Mouse (Mus musculus) MEL (cell line): Measurements from ENCODE around the gene 1600002K03Rik.
A peak's percentile ranks its signal among the peaks of the same experiment; 100 is the strongest.

ENCODE experiments used
- CHD1 ChIP-seq: IDR thresholded peaks from 2 replicates; pipeline ENCODE4 v1.6.1; 2012; ENCODE audit warnings: low read depth, mild to moderate bottlenecking, inconsistent platforms, low read length, improper control_type of control experiment
- CTCF ChIP-seq, 3 experiments: IDR thresholded peaks in 2 of 3; conservative IDR thresholded peaks in 1 of 3; 2 replicates each; pipeline ENCODE4 v1.5.1; 2011 to 2012; ENCODE audit warnings: low read length in 3 of 3, low read depth in 2 of 3, mild to moderate bottlenecking in 2 of 3, improper control_type of control experiment in 1 of 3, inconsistent platforms in 1 of 3, mixed read lengths in 1 of 3, moderate library complexity in 1 of 3; ENCODE audit not compliant: control insufficient read depth in 1 of 3, insufficient read depth in 1 of 3, poor library complexity in 1 of 3, severe bottlenecking in 1 of 3
- EP300 ChIP-seq, 2 experiments: IDR thresholded peaks; 2 replicates each; pipeline ENCODE4 v1.6.1; 2011; ENCODE audit warnings: improper control_type of control experiment in 2 of 2, low read length in 2 of 2, low read depth in 1 of 2, mild to moderate bottlenecking in 1 of 2
- HCFC1 ChIP-seq: IDR thresholded peaks from 2 replicates; pipeline ENCODE4 v1.6.1; 2012; ENCODE audit warnings: low read depth, mild to moderate bottlenecking, inconsistent platforms, low read length, improper control_type of control experiment, moderate library complexity
- MAX ChIP-seq: IDR thresholded peaks from 2 replicates; pipeline ENCODE4 v1.6.1; 2011; ENCODE audit warnings: low read length, improper control_type of control experiment
- POLR2A ChIP-seq, 2 experiments: IDR thresholded peaks; 2 replicates each; pipeline ENCODE4 v1.6.1; 2011 to 2012; ENCODE audit warnings: low read length in 2 of 2, mild to moderate bottlenecking in 2 of 2, control low read depth in 1 of 2, improper control_type of control experiment in 1 of 2, low read depth in 1 of 2, moderate library complexity in 1 of 2; ENCODE audit not compliant: control insufficient read depth in 1 of 2, insufficient read depth in 1 of 2, poor library complexity in 1 of 2
- POLR2AphosphoS2 ChIP-seq: IDR thresholded peaks from 2 replicates; pipeline ENCODE4 v1.6.1; 2011; ENCODE audit warnings: low read length, improper control_type of control experiment
- TAL1 ChIP-seq: IDR thresholded peaks from 2 replicates; pipeline ENCODE4 v1.6.1; 2012; ENCODE audit warnings: mild to moderate bottlenecking, inconsistent platforms, low read length, moderate library complexity, mixed read lengths
- UBTF ChIP-seq: IDR thresholded peaks from 2 replicates; pipeline ENCODE4 v1.6.1; 2012; ENCODE audit warnings: low read depth, mild to moderate bottlenecking, inconsistent platforms, low read length, improper control_type of control experiment, moderate library complexity, borderline replicate concordance; ENCODE audit not compliant: insufficient read depth
- USF2 ChIP-seq, 2 experiments: IDR thresholded peaks; 2 replicates each; pipeline ENCODE4 v1.6.1; 2011 to 2012; ENCODE audit warnings: improper control_type of control experiment in 2 of 2, low read length in 2 of 2, borderline replicate concordance in 1 of 2, inconsistent platforms in 1 of 2, low read depth in 1 of 2, mild to moderate bottlenecking in 1 of 2; ENCODE audit not compliant: insufficient read depth in 1 of 2
- ZKSCAN1 ChIP-seq: IDR thresholded peaks from 2 replicates; pipeline ENCODE4 v1.6.1; 2012; ENCODE audit warnings: low read depth, mild to moderate bottlenecking, inconsistent platforms, low read length, improper control_type of control experiment, moderate library complexity

DNA sequence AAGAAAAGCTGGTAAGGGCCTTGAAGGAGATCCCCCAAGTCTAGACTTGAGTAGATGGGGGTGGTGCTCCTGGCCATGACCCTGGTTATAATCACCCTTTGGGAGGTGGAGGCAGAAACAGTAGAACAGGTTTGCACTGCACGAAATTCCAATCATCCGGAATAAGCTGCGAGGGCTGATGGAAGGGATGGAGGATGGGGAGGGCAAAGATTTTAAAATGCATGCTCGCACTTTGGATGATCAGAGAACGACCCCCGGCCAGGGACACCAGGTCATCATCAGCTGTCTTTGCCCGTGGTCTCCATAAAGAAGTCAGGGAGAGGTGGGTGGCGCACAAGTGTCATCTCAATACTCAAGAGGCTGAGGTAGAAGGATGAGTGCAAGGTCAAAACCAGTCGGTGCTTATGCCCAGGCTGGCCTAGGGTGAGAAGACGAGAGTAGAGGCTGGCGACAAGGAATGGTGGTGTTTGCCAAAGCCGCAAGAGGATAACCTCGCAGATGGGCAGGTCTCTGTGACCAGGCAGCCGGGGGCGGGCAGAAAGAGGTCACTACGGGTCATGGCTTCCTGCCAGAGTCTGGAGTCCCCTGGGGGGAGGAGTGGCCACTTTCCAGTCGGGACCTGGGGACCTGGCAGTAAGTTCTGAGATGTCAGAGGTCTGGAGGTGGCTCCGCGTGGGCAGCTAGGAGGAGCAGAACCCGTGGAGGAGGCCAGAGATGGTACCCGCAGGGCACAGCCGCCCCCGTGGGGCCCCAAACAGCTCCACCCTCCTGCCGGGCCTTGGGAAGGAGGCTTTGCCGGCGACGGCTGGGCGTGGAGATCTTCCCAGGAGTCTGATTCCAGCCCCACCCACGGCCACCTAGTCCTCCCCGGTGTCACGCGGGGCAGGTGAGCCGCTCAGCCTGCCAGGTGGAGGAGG lies 12.0 kb upstream of the 1600002K03Rik start:
- TF ChIP-seq HCFC1, result no peak
- TF ChIP-seq POLR2AphosphoS2, result no peak
- no peak; a peak in 2 of 4 replicates for TF ChIP-seq POLR2A (IDR thresholded peaks at IDR 0.05; ENCODE audit: control insufficient read depth in 1 of 2, insufficient read depth in 1 of 2, low read depth in 1 of 2, low read length in 2 of 2, poor library complexity in 1 of 2)
- TF ChIP-seq CTCF (IDR thresholded peaks at IDR 0.05 in 2 of 3, conservative IDR thresholded peaks at IDR 0.05 in 1 of 3; ENCODE audit: control insufficient read depth in 1 of 3, insufficient read depth in 1 of 3, low read depth in 2 of 3, low read length in 3 of 3, poor library complexity in 1 of 3, severe bottlenecking in 1 of 3), result no peak
- TF ChIP-seq MAX, result peak; percentile 53; the same call in 1 of the 2 replicates
- peak in 1 of 2 experiments; percentile 16; a peak in 1 of 4 replicates for TF ChIP-seq EP300 (IDR thresholded peaks at IDR 0.05; ENCODE audit: low read depth in 1 of 2, low read length in 2 of 2)
- TF ChIP-seq USF2 (IDR thresholded peaks at IDR 0.05; ENCODE audit: borderline replicate concordance in 1 of 2, insufficient read depth in 1 of 2, low read depth in 1 of 2, low read length in 2 of 2), result no peak
- no peak for TF ChIP-seq UBTF
- no peak; the same call in 1 of the 2 replicates for TF ChIP-seq CHD1
- TF ChIP-seq TAL1, result no peak
- no peak for TF ChIP-seq ZKSCAN1
